Mouse (Mus musculus) lung, embryonic 16.5 days (tissue): Measurements from ENCODE around the gene Padi2. TPM values are rescaled to one million over a fixed set of nuclear protein-coding genes. Genes with fewer than 3 reads are reported as not detected.

Experiments used
- ATAC-seq: fragments of 200-750 bp; cut with Nextera tagmentation; 2 replicates; pipeline ENCODE4 v1.8.0; 2017; ENCODE audit warnings: low read depth, mild to moderate bottlenecking, moderate library complexity
- H3K27ac ChIP-seq: fragments of 300-500 bp; sonication (generic); 2 replicates; pipeline ENCODE4 v1.5.1; 2014; ENCODE audit warnings: mild to moderate bottlenecking, control low read depth, low read length
- H3K27me3 ChIP-seq: fragments of 300-500 bp; sonication (generic); 2 replicates; pipeline ENCODE4 v1.6.1; 2014; ENCODE audit warnings: low read depth, low read length, mixed read lengths; ENCODE audit not compliant: control insufficient read depth, insufficient read depth
- H3K36me3 ChIP-seq: fragments of 300-500 bp; sonication (generic); 2 replicates; pipeline ENCODE4 v1.6.1; 2014; ENCODE audit warnings: low read length; ENCODE audit not compliant: control insufficient read depth, insufficient read depth
- H3K4me1 ChIP-seq: fragments of 300-500 bp; sonication (generic); replicated peaks from 2 replicates; pipeline ENCODE4 v1.6.1; 2014; ENCODE audit warnings: low read length, mixed read lengths; ENCODE audit not compliant: control insufficient read depth, insufficient read depth
- H3K4me2 ChIP-seq: fragments of 300-500 bp; sonication (generic); 2 replicates; pipeline ENCODE4 v1.6.1; 2014; ENCODE audit warnings: low read depth, low read length, control low read depth
- H3K4me3 ChIP-seq: fragments of 300-500 bp; sonication (generic); 2 replicates; pipeline ENCODE4 v1.5.1; 2014; ENCODE audit warnings: mild to moderate bottlenecking, low read length, control low read depth
- H3K9ac ChIP-seq: fragments of 300-500 bp; sonication (generic); 2 replicates; pipeline ENCODE4 v1.6.1; 2014; ENCODE audit warnings: low read length, control low read depth
- H3K9me3 ChIP-seq: fragments of 300-500 bp; sonication (generic); 2 replicates; pipeline ENCODE4 v1.6.1; 2016; ENCODE audit warnings: low read length; ENCODE audit not compliant: control insufficient read depth
- WGBS: fragments of 180-500 bp; shearing (Covaris S2); extraction: QIAGEN DNeasy Blood & Tissue Kit; methylation state at CpG from one replicate; pipeline ENCODE4 v1.1.7; 2014; 5-methylcytosine and 5-hydroxymethylcytosine counted together
- polyA plus RNA-seq: library from polyadenylated mRNA; unstranded; fragments of >200 nt; fragmentation: Nextera tagmentation; extraction: Ambion mirVana; gene quantifications from 2 replicates; pipeline ENCODE4 v1.2.1, GENCODE M21; 2015

Gene Padi2
- polyA plus RNA-seq, 1 experiment from 2014 or later: 2.1 TPM

DNA sequence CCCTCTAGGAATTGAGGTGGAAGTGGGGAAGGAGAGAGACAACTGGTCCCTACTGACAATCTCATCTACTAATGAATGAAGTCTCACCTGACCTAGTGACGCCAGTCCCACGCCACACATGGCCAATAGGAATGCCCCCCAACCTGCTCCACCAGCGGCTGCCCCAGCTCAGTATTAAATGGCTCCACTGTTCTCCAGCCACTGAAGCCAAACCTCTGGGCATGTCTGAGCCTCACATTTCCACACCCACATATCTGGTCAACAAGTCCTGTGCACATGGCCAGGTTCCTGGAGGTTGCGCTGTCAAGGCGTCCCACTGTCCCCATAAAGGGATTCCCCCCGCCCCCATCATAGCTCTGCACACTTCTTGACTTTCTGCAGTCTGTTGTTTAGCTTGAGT, 78.4 kb downstream of the Padi2 start:
- H3K27me3 ChIP-seq: no peaks in the 10 kb centered on the region
- H3K4me3 ChIP-seq: no peak overlapping the region
- peaks cover 19% of the 10 kb centered on the region for H3K4me1 ChIP-seq
- no peak for ATAC-seq
- H3K27ac ChIP-seq: no peak overlapping the region
- no peak overlapping the region for H3K4me2 ChIP-seq
- no peaks in the 10 kb centered on the region for H3K9me3 ChIP-seq
- no peak overlapping the region for H3K9ac ChIP-seq
- WGBS: 71% methylated on average over 6 of the region's 6 CpGs
- H3K36me3 ChIP-seq: no peaks in the 10 kb centered on the region

DNA sequence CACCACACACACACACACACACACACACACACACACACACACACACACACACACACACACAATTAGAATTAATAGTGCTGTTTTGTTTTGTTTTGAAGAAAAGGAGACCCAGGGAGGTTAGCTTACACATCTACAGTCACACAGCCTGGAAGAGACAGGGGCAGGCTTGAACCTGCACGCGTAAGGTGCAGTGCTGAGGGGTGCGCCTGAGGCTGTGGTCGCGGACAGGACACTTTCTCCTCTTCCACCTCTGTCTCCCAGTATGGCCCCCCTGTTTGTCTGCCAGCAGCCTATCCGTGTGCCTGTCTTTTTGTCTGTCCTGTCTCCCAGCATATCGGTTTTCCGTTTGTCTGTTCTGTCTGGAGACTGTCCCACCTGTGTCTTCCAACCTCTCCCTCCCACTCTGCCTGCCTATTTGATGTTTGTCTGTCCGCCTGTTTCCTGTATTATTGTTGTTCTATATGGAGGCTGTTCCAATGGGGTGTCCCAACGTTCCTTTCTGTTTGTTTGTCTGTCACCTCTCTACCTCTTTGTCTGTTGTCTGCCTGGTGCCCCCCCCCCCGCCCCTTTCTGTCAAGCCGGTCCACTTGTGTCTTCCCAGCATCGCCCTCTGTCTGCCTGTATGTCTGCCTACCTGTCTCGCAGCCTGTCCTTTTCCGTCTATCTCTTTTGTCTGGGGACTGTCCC, 80.0 kb downstream of the Padi2 start:
- peak overlapping the region; percentile 86 for H3K4me2 ChIP-seq
- peak overlapping the region; percentile 87 for H3K9ac ChIP-seq
- H3K4me3 ChIP-seq: peak overlapping the region; percentile 91
- WGBS: 24% methylated on average over 15 of the region's 15 CpGs
- peaks cover 19% of the 10 kb centered on the region for H3K4me1 ChIP-seq
- no peak overlapping the region for H3K27ac ChIP-seq
- ATAC-seq: no peak
- no peaks in the 10 kb centered on the region for H3K9me3 ChIP-seq
- H3K27me3 ChIP-seq: no peaks in the 10 kb centered on the region
- no peaks in the 10 kb centered on the region for H3K36me3 ChIP-seq

DNA sequence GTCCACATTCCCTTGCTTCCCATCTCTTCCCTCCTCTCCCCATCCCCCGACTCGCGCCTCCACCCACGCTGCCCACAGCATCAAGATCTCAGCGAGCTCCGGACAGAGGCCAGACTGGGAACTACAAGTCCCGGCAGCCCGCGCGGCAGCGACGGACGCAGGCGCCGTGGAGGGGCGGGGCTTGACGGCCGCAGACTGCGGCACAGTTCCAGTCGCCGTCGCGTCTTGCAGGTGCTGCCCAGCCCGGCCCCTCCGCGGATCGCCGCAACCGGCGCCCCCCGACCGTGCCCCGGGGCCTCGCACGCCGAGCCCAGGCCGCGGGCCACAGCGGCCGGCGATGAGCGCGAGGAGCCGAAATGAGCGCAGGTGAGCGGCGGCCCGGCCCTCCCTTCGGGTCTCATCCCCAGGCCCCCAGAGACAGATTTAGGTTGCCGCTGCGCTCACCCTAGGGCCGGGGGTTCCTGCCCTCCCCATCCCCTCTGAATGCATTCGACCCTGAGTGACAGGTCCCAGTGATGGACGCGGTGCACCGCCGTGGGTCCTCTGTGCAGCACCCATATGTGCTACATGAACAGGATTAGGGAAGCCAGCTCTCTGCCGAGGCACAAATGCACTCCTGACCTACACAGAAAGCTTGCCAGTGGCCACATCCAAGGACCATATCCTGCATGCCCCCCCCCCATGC, 80.7 kb downstream of the Padi2 start, which contains the start of gene Atp13a2:
Gene Atp13a2, plus strand, starts transcription at position 163 of the 685 bp plus-strand sequence.
- Histone ChIP-seq H3K27ac (no peak within 1 kb of the TSS), H3K27me3 (no peaks in the 10 kb centered on the region), H3K9ac (peak within 1 kb of the TSS; percentile 87), H3K4me3 (peak within 1 kb of the TSS; percentile 91), H3K36me3 (no peaks in the 10 kb centered on the region), H3K4me1 (peaks cover 19% of the 10 kb centered on the region), H3K4me2 (peak within 1 kb of the TSS; percentile 86), H3K9me3 (no peaks in the 10 kb centered on the region)
- under 1% methylated on average over 56 of the region's 58 CpGs for WGBS
- ATAC-seq: peak; percentile 89

DNA sequence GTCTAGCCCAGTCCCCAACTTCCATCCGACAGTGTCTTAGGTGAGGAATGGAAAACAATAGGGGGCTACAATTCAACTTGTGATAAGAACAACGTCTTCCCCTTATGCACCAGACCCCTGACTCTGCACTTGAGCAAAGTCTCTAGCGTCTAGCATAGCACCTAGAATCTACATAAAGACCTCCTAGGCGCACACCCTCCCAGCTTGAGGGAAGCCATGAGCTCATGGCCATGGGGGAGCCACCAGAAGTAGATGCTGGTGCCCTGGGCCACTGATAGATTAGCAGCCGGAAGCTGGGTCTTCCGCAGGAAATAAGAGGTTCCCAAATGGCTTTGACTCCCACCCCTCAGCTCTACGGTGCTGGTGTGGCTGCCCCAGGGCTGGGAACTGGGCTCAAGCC, 81.3 kb downstream of the Padi2 start:
- WGBS: 22% methylated on average over 7 of the region's 7 CpGs
- Histone ChIP-seq H3K36me3 (no peaks in the 10 kb centered on the region), H3K4me2 (peak overlapping the region; percentile 86), H3K4me3 (peak overlapping the region; percentile 91), H3K4me1 (peaks cover 19% of the 10 kb centered on the region), H3K27ac (no peak overlapping the region), H3K27me3 (no peaks in the 10 kb centered on the region), H3K9me3 (no peaks in the 10 kb centered on the region), H3K9ac (peak overlapping the region; percentile 87)
- no peak for ATAC-seq

DNA sequence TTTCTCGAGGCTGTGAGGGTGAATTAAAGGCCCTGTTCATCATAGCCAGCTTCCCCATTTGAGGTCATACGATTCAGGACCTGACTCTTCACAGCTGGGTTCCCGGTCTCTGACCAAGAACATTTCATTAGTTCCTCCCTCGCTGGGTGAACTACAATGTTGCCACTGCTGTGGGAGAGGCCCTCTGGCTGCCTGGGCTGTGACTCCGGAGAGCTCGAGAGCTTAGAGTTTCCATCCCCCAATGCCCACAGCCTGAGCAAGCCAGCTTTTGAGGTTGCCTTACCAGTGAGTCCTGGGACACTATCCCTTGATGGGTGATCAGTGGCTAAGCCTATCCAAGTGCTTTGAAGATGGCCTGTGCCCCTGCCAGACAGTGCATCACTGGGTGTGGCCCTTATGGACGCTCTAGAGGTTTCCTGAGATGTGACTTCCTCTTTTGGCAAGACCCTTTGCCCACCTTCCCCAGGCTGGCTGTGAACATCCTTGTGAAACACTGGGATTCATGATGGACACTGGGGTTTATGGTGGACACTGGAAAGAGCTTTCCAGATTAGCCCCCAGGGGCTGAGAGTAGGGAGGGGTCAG, 82.7 kb downstream of the Padi2 start:
- WGBS: 74% methylated on average over 7 of the region's 7 CpGs
- Histone ChIP-seq H3K4me2 (no peak overlapping the region), H3K9ac (no peak overlapping the region), H3K4me1 (peaks cover 12% of the 10 kb centered on the region), H3K4me3 (no peak overlapping the region), H3K27ac (no peak overlapping the region), H3K36me3 (no peaks in the 10 kb centered on the region), H3K27me3 (no peaks in the 10 kb centered on the region), H3K9me3 (no peaks in the 10 kb centered on the region)
- no peak for ATAC-seq

DNA sequence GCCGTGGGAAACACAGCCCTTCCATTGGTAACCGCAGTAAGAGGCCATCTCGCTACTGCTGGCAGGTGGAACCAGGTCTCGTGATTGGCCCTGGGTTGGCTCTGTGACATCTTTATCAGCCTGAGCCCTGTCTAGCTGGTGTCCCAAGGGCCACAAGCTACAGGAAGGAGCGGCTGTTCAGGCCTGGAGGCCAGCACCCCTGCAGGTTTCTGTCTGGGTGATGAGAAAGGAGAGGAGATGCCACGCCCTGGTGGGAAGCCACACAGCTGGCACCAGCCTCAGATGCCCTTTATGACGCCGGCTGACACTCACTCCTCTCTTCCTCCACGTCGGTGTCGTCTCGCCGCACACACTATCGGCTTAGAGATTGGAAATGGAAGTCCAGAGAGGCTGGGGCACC, 83.3 kb downstream of the Padi2 start:
- 92% methylated on average over 14 of the region's 14 CpGs for WGBS
- peaks cover 6% of the 10 kb centered on the region for H3K36me3 ChIP-seq

DNA sequence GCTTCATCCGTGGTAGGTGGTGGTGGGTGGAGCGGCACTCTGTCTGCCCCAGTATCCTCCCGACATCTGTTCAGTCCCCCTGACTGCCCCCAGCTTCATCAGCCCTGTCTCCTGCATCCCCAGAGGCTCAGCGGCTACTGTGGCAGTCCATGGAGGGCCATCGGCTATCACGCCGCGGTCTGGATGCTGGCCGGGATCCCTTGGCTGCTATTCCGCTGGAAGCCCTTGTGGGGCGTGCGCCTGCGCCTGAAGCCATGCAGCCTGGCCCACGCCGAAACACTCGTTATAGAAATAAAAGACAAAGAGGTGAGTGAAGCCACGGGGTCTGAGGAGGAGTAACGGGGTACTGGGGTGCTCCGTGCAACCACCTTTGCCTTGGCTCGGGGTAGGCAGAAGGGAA, 86.1 kb downstream of the Padi2 start:
- WGBS: 89% methylated on average over 20 of the region's 20 CpGs

More for the DNA sequence above, 83.3 kb downstream of the Padi2 start:
- Histone ChIP-seq H3K4me2 (no peak overlapping the region), H3K4me3 (no peak overlapping the region), H3K27me3 (no peaks in the 10 kb centered on the region), H3K9ac (no peak overlapping the region), H3K9me3 (no peaks in the 10 kb centered on the region), H3K4me1 (peaks cover 12% of the 10 kb centered on the region), H3K27ac (no peak overlapping the region)
- ATAC-seq: no peak

DNA sequence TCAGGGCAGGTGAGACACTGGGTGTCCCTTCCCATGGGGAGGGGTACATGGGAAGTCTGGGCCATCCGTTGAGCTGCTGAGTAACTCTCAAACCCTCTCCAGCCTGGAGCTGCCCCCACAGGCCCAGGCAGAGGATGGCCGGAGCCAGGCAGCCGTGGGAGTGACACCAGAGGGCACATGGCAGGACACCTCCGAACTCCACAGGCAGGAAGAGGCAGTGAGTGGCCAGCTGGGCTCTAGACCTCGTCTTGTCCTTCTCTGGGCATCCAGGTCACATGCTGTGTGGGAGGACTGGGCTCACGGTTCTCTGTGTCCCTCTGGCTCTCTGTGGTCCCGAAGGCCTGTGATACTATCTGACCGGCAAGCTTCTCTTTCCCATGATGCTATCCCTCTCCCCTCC, 87.7 kb downstream of the Padi2 start:
- H3K4me2 ChIP-seq: no peak overlapping the region
- H3K4me3 ChIP-seq: no peak overlapping the region
- H3K36me3 ChIP-seq: peaks cover 25% of the 10 kb centered on the region
- H3K9me3 ChIP-seq: no peaks in the 10 kb centered on the region
- no peak overlapping the region for H3K27ac ChIP-seq
- no peak for ATAC-seq
- no peaks in the 10 kb centered on the region for H3K4me1 ChIP-seq
- no peak overlapping the region for H3K9ac ChIP-seq
- WGBS: 73% methylated on average over 8 of the region's 8 CpGs
- H3K27me3 ChIP-seq: no peaks in the 10 kb centered on the region

More for the DNA sequence above, 86.1 kb downstream of the Padi2 start:
- Histone ChIP-seq H3K4me1 (peaks cover 8% of the 10 kb centered on the region), H3K4me3 (no peak overlapping the region), H3K27ac (no peak overlapping the region), H3K27me3 (no peaks in the 10 kb centered on the region), H3K4me2 (no peak overlapping the region), H3K36me3 (peaks cover 22% of the 10 kb centered on the region), H3K9ac (no peak overlapping the region), H3K9me3 (no peaks in the 10 kb centered on the region)
- no peak for ATAC-seq

DNA sequence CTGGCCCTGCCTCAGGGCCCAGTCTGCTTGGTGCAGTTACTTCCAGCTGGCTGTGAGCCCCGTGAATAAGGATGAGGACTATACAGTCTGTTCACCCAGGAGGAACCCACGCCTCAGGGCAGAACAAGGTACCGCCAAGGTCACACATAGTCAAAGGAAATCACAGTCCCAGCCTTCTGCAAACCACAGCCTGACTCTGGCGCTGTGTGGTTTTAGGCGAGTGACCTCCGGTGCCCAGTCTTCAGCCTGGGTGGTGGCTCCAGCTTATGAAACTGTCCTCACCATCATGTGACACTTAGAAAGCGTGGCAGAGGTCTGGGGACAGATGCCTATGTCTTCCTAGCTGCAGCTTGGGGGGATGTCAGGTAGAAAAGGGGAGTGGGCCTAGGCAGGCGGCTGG, 89.7 kb downstream of the Padi2 start:
- Histone ChIP-seq H3K36me3 (peaks cover 29% of the 10 kb centered on the region), H3K4me2 (no peak overlapping the region), H3K27ac (no peak overlapping the region), H3K27me3 (no peaks in the 10 kb centered on the region), H3K4me1 (no peaks in the 10 kb centered on the region), H3K4me3 (no peak overlapping the region), H3K9me3 (no peaks in the 10 kb centered on the region), H3K9ac (no peak overlapping the region)
- no peak for ATAC-seq
- 92% methylated on average over 8 of the region's 8 CpGs for WGBS
